Mouse (Mus musculus) frontal cortex, adult 2 months (tissue): ENCODE measurements at regions not wholly inside any gene's neighbourhood (a gene's known extent, or its start where the extent isn't known, plus 50 kb on each side); places are given as distances from the start of the nearest gene placed in this dataset.

Experiments
- DNase-seq, 2 experiments: peaks; one replicate each; pipeline ENCODE4 v3.0.0; 2022; ENCODE audit warnings: low spot score in 1 of 2; ENCODE audit errors: extremely low spot score in 1 of 2

GRCm38 (mm10) chr10:66849681-66850080, 246.2 kb upstream of the Jmjd1c start:
- DNase-seq, result no peak

- no peak for DNase-seq
These were observed 244.9 kb upstream of the Jmjd1c start for GRCm38 (mm10) chr10:66850972-66851478.

DNA sequence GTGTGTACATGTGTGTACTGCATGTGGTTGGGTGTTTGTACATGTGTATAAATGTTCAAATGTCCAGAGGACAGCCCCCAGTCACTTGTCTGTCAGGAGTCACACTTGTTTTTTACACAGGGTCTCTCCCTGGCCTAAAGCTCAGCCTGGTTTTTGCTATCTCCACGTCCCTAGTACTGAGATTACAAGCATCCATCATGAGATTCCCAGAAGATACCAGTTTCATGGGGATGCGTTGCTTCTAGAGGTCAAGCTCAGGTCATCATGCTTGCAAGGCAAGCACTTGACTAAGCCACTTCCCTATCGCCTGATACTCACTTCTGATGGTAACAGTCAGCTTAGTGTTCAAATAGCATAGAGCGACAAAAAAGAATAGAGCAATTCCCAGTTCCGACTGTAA, 244.1 kb upstream of the Jmjd1c start:
- no peak for DNase-seq

DNA sequence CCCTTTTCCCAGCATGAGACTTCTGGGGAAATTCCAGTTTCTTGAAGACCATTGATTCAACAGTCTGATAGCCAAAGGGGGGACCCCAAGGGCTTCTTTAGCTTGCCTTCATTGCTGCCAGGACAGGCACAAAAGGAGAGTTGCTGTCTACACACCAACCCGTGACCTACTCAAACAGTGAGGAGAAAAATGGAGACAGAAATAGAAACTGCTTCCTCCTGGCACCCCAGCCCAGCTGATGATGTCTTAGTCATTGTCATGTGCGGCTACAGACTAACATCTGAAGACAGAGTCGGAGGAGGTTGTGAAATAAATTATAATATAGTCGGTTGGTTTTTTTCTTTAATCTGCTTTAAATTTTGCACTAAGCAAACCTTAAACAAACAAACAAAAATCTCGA, 243.2 kb upstream of the Jmjd1c start:
- no peak for DNase-seq

DNA sequence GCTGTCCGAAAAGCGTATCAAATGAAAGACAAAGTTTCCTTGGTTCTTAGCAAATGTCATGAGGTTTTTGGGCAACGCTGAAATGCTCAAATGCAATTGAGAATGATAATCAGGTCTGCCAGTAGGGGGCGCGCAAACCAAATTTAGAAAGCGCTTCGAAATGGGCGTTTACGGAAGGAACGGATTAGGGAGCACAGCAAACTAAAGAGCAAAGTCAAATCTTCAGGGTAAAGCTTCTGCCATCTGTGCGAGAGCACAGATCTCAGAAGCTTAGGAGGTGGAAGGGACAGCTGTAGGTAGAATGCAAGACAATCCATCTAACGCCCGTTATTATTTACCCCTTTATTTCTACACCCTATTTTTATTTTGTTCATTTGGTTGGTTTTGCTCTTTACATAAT, 242.7 kb upstream of the Jmjd1c start:
- DNase-seq, result peak; percentile 36 to 95

GRCm38 (mm10) chr10:66854895-66855294, 241.0 kb upstream of the Jmjd1c start:
- DNase-seq, result no peak

- no peak for DNase-seq
These were observed 238.6 kb upstream of the Jmjd1c start for GRCm38 (mm10) chr10:66857330-66857729.

DNA sequence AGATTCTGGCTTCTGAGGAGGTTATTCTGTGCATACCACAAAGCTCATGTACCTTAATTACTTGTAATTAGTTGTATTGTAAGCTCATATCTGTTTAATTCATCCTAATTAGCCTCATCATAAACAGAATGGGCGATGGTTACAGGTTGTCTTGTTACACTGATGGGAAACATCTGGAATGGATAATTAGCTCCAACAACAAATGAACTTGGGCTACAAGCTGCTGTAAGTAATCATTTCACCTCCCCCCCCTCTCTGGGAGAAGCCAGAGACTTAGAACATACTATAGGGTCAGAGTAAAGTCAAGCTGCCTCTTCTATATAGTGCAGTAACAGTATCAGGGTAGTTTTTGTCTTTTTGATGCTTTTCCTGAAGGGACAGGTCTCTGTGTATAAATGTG, 234.5 kb upstream of the Jmjd1c start:
- DNase-seq, result no peak

DNA sequence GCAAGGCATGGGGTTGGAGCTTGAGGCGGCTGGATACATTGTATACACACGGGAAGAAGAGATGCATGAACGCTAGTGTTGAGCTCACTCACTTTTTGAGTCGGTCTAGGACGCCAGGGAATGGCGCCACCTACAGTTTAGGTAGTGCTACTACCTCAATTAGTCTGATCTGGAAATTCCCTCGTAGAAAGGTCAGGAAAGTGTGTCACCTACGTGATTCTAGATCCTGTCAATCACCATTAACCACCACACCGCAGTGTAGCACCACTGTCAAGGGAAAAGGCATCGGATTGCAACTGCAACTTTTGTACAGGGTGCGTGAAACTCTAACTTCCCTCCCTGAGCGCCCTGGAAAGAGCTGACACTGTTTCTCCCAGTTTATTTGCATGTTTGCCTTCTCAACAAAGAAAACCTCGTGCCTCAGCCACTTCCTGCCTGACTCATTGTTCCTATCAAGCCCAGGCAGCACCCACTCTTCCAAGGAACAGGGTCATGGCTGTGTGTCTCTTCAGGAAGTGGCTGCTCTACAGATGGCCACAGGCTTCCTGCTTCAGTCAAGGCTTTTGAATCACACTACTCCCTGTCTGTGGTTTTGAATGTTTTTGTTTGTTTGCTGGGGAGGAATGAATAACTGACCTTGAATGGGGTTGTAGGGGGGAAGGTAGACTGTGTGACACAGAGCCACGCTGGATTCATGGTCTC, 231.6 kb upstream of the Jmjd1c start:
- DNase-seq, result no peak

DNA sequence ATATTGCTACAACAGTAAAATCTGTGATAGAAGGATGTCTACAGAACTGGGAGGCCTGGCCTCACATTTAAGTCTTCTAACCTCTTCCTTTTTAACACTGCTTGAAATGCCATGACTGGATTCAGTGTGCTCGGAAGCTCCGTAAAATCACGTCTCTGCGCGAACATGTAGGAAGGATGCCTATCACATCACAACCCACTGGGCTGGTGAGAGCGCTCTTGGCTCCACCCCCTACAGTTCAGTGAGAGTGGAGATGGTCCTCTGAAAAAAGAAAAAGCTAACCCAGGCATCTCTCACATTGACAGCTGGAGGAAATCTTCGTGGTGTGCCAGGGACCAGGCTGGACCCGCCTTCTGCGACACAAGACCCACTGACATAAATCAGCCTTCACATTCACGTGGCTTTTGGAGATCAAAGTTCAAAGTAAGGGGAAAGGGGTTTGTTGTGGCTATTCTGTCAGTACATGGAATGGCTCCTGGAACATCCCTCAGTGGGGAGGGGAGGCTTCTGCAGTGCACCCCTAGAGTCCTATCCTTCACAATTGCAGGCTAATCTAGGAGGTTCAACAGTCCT, 230.8 kb upstream of the Jmjd1c start:
- no peak for DNase-seq

- no peak for DNase-seq
These were observed 224.7 kb upstream of the Jmjd1c start for GRCm38 (mm10) chr10:66871133-66871664.

DNA sequence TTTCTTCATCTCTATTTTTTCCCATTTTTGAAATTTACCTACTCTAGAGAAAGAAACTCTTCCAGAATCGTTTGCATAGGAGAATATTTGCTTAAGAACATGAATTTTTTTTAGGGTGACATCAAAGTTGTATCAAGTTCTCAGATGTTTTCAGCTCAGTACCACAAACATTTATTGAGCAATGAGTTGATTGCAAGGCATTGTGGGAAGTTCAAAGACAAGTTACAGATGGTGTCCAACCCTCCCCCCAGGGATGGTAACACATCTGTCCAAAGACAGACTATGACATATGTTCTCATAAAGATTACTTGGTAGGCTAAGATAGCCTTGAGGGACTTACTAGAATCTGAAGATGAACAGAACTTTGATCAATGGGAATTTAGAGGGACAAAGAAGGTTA, 224.3 kb upstream of the Jmjd1c start:
- DNase-seq, result no peak

GRCm38 (mm10) chr10:66873468-66873867, 222.5 kb upstream of the Jmjd1c start:
- DNase-seq, result no peak

DNA sequence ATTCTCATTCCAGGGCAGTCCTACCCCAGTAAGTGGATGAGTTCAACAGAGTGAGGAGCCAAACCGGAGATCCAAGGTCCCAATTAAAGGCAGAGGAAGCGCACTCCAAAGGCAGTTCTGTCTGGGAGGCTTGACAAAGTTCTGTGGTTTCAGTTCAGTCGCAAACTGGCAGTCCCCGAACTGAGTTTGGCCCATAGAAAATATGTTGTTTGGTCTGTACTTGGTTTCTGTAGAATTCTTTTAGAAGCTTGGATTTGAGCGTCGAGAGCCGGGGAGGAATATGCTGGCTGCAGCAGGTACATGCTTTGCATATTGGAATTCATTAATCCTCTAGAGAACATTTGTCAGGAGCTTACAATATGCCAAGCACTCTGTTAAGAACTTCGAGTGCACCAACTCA, 216.9 kb upstream of the Jmjd1c start:
- DNase-seq, result peak in 1 of 2 experiments; percentile 10

DNA sequence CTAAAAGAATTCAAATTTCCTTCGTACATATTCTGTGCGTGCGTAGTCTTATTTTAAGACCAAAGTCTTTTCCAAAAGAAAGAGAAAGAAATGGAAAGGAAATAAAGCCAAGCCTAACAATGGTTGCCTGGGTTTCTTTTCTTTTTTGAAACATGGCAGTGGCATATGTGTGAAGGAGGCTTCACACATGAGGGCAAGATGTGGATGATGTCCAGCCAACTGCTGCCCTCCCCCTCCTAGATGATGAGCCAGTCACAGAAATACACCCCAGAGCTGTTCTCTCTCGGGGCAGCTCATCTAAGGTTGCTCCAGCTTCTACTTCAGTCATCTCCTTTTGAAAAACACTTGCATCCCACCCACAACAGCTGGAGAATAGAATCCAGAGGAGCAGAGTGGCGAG, 213.1 kb upstream of the Jmjd1c start:
- peak in 1 of 2 experiments; percentile 42 for DNase-seq

- no peak for DNase-seq
These were observed 210.3 kb upstream of the Jmjd1c start for GRCm38 (mm10) chr10:66885575-66885974.

DNA sequence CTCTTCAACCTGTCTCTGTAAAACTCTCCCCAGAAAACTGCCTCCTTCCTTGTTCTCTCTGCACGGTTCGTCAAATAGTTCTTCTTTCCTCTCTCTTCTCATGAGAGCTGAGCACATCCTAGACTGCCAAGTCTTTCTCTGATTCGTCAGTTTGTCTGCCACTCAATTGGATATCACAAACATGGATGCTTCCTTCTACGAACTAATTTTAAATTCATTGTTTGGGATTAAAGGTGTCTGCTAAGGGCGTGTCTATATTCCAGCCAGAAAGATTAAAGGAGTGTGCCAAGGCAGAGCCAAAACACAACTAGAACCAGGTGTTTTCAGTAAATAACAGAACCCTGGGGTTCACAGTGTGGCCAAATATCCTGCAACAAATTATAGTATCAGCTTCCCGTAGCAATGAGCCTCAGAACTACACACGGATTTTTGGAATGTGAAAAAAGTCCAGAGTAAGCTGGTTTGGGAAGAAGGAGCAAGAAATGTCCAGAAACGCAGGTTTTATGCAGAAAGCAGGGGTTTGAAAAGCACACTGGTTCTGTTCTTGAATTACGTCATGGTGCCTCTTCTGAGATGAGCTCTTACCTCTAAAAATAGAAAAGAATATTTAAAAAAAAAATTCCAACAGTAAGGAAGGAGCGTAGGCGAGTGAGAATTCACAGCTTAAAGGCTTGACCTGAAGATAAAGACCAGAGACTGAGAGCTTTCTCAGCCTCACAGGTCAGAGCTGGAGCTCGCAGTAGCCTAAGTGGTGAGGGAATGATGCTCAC, 206.0 kb upstream of the Jmjd1c start:
- DNase-seq, result peak in 1 of 2 experiments; percentile 64

GRCm38 (mm10) chr10:66891811-66892210, 204.1 kb upstream of the Jmjd1c start:
- no peak for DNase-seq

DNA sequence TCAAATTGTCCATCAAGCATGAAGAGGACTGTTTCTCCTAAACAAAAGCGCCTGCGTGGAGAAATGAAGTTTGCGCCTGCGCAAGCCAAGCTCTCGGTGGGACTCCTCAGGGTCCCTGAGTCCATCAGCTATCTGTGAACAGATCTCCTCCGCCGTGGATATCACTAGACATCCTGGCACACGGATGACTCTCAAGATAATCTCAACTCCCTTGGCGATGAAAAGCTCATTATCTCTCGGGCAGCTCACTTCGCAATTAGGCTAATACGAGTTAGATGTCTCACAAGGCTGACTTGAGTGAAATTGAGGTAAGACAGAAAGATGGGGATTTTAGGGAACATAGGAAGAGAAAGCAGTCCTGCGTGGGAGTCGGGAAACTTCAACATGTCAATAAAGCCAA, 202.1 kb upstream of the Jmjd1c start:
- no peak for DNase-seq

GRCm38 (mm10) chr10:66896698-66897622, 199.0 kb upstream of the Jmjd1c start:
- DNase-seq, result no peak
